Mouse (Mus musculus): ENCODE results near the gene Synj1.
A peak's percentile ranks its signal among the peaks of the same experiment; 100 is the strongest.

Synj1 gene

DNA sequence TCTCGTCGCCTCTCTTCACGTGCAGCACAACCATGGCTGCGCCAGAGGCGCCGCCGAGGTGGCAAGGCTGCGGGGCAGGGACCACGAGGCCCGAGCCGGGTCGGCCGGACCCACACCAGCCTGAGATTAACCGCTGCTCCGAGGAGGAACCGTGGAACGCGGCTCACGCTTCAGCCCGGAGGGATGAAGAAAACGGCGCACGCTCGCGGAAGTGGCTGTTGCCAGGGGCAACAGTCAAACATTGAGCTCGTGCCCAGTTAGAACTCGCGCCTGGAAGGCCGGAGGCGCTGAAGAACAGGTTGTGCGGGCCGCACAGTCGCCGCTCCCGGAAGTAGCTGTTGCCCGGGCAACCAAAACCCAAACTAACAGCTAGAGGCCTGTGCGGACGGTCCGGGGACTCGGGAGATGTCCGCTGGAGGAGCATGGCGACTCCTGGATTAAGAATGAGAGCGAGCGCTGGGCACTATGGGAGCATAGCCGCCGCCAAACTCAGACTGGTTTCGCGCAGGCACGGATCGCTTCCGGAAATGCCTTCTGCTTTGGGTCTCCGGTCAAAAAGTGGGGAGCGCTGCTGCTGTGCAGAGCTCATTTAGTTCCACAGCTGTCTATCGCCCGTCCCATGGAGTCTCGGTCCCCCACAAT lies 76.3 kb downstream of the Synj1 start, which contains the start of gene Cfap298:
Gene Cfap298, minus strand, starts transcription at position 428 of the 642 bp plus-strand sequence.
- peak; percentile 95 for DNase-seq

DNA sequence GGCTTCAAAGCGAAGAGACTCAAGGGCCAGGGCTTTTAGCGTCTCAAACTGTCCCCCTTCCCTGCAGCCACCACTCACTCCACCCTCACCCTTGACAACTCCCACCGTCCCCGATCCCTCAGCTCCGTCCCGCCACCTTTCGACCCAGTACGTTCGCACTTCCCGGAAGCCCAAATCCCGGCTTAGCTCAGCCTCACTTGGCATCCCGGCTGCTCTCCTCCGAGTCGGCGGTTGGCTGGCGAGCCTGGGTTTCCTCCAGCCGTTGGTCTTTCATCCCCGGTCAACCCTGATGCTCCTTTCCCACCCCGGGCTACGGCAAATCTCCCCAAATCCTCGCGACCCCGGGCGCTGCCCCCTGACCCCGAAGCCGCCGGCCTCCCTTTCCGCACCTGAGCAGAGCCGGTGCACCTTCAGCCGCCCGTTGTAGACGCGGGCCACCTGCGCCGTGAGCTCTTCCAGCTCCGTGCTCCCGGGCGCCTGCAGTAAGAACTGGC lies 76.9 kb downstream of the Synj1 start:
- DNase-seq = peak; percentile 62 to 78

DNA sequence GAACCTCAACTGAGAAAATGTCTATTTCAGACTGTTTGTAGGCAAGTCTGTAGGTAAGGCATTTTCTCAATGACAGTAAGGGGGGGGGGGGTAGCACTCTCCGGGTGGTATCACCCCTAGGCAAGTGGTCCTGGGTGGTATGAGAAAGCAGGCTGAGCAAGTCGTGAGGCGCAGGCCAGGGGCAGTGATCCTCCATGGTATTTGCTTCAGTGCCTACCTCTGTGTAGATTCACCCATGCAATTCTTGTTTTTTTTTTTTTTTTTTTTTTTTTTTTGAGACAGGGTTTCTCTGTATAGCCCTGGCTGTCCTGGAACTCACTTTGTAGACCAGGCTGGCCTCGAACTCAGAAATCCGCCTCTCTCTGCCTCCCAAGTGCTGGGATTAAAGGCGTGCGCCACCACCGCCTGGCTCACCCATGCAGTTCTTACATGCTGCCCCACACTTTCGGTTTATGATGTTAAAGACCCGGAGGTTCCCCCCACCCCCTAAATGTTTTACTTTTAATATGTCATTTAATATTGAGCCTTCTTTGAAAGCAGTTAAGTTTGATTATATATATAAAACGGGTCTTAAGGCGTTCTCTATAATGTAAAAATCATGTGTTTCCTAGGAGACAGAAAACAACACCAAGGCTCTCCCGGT lies 77.5 kb downstream of the Synj1 start:
- DNase-seq = peak; percentile 18

DNA sequence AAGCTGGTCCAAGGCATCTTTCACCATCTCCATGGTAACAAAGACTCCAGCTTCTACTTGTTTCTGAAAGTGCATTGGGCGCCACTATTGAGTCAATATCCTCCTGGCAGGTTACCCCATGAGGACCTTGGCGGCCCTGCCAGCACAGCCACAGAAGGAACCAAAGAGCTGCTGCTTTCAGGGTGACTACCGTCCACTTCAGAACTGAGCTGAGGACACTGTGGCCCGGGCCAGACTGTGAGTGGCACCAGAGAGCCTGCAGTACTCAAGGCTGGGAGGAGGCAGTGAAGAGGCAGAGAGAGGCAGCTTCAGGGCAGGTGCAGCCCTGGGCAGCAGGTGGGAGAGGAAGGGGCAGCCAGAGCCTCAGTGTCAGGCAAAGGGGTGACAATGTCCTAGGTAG lies 83.7 kb downstream of the Synj1 start:
- DNase-seq = no peak

DNA sequence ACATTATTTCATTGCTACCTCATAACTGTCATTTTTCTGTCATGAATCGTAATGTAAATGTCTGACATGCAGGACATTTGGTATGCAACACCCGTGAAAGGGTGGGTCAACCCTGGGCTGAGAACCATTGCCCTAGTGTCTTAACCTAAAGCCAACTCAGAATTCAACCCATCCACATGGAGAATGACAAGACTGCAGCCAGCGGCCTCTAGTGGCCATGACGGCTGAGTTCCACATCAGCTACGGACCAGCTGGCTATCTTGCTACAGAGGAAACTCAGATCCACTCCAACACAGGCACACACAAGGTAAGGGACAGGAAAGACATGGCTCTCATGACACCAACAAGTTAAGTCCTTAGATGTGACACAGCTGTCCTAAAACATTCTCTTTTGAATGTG lies 85.6 kb downstream of the Synj1 start:
- peak; percentile 70 to 87 for DNase-seq

DNA sequence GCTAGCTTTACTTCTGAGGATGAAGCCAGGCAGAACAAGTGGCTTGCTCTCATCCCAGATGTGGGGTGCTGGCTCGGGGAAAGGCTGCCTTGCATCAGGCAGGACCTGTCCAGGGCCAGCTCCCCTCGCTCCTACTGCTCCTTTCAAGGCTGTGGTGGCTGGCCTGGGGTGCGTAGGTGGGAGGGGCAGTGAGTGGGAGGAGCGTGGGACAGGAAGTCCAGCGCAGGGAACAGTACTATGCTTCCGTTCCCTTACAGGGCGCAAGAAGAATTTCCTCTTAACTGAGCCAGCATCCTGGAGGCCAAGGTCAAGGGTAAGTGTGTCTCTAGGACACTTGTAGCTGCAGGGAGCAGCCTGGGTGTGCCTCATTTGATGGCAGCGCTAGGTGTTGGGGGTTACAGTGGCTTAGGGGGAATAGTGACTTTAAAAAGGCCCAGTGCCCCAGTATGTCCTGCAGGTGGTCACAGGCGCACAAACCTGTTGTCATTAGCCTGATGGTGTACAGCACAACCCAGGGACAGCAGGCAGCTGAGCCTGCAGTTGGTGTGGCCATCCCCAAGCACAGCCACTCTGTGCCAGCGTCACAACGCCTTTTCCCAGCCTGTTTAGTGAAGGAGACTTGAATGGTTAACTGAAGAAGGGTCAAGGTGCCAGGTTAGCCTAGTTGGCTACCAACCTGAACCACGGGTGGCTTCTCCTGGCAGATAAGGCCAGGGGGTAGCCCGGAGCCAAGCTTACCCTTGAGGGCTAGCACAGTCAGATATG lies 86.3 kb downstream of the Synj1 start:
- peak; percentile 62 to 69 for DNase-seq

DNA sequence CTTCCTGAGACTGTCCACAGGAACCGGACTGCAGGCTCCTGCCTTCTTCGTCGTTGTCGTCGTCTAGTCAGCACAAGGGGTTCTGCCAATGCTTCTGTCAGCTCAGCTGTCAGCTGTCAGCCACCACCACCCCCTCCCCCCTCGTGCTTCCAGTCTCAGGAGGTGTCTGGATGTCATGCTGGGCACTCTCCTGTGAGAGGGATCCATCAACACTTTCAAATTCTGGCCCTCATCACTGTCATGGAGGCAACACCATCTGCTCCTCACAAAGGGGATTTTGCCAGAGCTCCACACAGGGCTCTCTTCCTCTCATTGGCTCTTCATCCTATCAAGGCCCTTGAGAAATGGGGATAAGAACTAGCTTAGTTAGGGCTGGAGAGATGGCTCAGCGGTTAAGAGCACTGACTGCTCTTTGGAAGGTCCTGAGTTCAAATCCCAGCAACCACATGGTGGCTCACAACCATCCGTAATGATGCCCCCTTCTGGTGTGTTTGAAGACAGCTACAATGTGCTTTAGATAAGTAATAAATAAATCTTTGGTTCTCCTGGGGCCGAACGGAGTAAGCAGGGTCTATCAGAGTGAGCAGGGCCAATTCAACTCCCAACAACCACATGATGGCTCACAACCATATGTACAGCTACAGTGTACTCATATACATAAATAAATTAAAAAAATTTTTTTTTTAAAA lies 89.5 kb downstream of the Synj1 start:
- DNase-seq = no peak

DNA sequence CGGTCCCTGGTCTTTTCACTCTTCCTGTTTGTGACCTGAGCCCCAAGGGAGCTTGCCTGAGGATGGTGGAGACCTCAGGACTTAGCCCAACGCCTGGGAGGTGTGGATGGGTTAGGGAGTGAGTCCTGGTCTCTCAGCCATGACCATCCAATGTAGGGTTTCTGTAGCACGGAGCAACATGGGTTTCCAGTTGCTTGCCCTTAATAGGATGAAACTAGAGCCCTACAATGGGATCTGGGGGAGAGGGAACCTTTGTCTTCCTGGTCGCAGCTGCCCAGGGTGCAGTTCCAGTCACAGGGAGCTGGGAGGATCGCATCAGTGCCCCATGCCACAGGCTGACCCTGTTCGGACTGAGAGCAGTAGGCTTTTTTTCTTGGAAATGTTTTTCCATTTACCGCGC lies 94.0 kb downstream of the Synj1 start:
- no peak for DNase-seq

DNA sequence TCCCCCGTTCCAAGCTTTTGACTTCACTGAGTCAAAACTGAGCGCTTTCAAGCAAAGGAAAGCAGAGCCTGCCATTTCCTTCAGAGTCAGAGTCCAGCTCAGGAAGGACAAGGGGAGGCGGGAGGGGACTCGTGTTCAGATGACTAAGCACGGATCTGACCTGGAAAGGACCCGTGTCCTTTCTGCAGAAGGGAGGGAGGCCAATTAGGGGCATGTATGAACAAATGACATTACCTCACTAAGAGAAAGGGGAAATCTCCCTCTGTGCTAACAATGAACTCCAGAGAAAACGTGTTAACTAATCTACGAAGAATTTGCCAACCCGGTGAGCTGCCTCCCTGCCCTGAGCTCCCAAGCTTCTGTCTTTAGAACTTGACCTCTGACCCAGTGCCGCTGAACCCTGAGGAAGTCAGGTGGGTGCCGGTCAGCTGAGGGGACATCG lies 95.0 kb downstream of the Synj1 start:
- peak; percentile 69 to 82 for DNase-seq

DNA sequence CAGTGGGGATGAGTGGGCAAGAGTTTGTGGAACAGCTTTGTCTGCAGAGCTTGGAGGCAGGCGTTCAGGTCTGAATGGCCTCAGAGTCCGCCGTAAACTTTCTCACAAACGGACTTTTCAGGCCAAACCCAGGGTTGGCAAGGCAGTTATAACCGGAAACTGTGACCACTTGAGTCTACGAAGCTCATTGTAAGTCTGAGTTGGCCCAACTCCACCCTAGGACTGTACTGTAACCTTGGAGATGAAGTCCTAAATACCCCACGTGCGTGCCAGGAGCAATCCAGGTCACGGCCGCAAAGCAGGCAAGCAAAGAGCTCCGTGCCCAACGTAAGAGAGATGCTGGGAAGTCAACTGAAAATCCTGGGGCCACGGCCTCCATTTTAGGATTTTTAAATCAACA lies 99.3 kb downstream of the Synj1 start:
- DNase-seq = peak; percentile 47 to 49

DNA sequence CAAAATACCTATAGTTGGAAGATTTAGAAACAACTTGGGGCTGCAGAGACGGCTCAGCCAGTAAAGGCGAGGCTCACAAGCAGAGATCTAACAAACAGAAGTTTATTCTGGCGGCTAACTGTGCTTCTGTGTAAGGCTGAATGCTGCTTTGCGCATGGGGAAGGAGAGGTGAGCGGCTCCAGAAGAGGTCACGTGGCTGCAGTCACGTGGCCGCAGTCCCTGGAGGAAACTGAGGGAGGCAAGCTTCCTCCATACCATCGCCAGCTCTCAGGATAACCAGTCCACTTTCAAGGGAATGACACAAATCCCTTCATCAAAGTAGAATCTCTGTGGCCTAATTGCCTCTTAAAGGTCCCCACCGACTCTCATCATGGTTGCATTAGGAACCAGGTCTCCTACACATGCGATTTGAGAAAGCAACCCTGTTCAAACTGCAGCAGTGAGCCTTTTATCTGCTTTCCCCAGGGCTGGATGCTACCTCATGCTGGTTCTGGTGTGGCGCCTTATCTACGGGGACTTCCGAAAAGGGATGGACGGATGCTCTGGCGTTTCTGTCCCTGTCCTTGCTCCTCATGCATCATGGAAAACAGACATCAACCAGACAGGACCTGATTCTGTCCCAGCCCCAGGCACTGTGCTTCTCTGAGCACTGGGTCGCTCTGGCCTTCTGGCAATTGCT lies 100.1 kb downstream of the Synj1 start:
- no peak for DNase-seq

DNA sequence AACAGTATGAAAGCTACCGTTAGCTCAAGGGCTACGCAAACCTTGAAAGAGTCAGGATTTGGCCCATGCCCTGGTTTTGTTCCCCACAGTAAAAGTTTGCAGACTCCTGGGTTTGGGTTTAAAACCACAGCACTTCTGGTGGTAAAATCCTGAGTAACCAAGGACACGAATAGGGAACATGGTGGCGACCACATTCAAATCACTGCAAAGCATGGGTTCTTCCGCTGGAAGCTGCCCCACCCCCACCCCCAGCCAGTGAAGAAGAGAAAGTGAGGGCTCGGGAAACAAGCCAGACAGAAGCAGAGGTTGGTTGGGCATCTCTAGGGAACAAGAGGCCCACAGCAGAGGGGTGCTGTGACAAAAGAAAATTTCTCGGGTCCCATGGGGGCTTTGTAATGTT lies 103.9 kb downstream of the Synj1 start:
- DNase-seq = no peak

DNA sequence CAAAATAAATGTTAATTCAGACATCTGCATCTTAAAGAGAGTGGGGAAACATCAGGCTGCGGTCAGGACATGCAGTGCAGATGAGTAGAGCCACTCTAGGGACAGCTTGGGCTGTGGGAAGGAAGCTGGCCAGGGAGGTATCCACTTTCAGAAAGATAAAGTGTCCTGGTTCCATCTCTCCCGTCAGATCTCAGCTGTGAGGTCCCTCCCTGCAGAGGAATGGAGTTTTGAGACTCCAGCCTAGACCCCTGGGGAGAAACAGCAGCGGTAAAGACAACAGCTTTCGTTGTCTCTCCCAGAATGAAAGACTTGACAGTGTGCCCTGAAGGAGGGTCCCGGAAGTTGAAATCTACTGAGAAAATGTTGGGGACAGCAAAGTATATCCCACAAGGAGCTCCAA lies 107.8 kb downstream of the Synj1 start:
- no peak for DNase-seq

DNA sequence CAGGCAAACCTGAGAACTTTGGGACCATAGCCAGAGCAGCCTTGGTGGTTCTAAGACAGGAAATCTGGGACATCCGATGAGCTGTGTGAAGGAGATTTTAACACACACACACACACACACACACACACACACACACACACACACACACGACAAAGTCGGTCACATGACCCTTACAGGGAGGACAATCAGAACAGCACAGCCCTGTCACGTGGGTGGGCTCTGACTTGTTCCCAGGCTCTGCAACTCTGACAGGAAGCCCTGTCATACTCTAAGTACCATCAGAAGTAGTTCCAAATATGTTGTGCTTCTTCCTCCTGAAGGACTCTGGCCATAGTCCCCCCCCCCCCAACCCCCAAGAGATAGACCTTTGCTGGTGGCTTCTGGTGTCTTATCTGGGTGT lies 109.7 kb downstream of the Synj1 start:
- DNase-seq = peak; percentile 21 to 36

DNA sequence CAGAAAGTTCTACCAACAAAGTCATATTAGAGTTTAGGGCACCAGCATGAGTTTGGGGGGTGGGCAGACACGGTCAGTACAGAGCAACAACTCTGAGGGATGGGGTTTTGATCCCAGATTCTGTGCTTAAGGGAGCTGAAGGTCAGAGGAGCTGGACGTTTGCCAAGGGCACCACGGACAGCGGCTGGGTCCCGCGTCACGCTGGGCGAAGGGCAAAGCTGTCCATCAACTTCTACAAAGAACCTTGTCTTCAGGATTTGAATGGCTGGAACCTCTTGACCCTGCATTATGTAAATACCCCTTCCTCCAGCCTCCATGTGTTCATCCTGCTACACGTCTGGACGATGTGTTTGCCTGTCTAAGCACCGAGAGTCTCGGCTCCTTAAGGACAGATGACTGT lies 111.6 kb downstream of the Synj1 start:
- peak; percentile 61 to 72 for DNase-seq

DNA sequence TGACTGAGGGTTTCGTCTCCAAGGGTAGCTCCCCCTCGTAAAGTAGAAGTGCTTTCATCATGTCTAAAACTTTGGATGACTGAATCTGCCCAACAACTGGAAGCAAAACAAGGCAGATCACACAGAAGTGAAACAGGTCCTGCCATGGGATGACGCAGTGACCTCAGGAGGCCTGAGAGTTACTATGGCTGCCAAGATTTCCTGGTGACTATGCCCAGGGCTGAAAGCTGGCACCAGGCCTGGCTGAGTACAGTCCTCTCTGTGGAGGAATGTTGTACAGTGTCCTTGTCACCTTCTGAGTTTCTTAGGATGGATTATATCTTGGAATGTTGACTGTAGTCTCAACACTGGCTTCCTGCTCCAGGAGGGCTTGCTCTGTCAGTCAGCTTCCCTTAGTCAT lies 113.5 kb downstream of the Synj1 start:
- DNase-seq = peak; percentile 37 to 64

DNA sequence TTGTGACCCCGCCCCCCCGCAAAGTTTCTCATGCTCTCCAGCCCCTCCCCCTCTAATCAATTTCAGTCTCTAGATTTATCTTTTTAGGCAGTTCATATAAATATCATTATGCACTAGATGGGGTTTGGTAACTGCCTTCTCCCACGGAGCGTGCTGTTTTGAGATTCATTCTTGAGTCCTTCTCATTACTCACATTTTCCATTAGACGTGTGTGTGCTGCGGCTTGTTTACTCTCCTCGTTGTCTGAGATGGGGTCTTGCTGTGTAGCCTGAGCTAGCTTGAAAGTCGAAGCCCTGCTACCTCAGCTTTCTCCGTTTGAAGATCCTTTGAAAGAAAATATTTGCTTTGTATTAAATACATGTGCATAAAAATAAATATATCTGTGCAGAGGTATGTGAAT lies 117.3 kb downstream of the Synj1 start:
- DNase-seq = no peak

DNA sequence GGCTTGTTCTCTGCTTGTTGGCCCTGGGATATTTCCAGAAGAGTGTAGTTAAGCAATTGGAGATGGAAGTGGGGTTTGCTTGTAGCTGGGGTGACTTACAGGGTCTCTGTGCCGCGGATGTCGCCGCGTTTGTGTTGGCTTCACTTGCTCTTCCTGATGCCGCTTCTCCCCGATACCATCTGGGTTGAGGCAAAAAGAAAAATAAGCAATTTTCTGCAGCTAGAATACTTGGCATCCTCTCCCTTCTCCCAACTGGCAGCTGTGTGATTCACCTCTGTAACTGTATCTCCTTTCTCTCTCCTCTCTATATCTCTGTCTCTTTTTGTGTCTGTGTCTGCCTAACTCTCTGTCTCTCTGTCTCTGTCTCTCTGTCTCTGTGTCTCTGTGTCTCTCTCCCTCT lies 118.1 kb downstream of the Synj1 start:
- DNase-seq = no peak

DNA sequence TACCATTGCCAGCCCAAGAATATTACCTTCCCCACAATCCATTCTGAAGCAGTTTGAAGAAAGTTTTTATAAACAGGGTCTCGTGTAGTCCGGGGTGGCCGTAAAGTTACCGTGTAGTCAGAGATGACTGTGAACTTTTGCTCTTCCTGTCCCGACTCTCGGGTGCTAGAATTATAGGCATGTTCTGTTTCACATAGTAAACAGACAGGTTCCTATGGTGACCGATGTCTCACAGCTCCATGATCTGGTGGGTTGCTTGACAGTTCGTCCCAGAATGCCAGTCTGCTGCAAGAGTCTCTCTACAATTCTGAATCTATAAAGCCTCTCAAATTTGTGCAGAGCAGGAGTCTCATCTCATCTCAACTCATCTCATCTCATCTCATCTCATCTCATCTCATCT lies 119.0 kb downstream of the Synj1 start:
- no peak for DNase-seq

DNA sequence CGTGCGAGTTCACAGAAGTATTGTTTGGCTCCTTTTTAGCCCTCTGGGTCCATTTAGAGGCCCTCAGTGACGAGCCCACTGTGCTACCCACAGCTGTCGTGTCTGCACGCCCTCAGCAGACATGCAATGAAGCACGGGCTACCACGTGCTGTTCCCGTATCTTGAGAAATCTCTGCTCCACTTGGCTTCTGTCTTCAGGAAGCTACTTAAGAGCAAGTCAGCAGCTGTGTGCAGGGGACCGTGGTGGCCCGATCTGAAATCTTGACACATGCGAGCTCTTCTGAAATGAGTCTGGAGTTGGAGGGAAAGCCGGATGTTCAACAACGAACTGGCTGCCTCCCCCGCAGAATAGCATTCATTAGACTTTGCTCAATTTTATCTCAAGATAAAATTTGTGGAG lies 119.5 kb downstream of the Synj1 start:
- peak; percentile 35 to 43 for DNase-seq

DNA sequence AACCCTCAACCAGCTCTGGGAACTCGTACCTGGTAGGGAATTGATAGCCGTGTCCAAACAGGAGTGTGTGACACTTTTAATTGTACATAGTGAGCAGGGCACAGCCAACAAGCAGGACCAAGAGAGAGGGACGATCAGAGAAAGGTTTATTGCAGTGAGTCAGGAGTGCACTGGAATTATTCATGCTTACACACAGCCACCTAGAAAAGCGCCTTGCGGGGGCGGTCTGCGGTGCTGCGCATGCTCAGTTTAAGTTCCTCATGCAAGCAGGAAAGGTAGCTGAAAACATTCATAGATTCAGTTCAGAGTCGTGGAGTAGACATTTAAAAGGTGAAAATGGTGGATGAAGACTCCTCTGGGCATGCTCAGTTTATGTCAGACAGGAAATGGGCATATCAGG lies 120.4 kb downstream of the Synj1 start:
- no peak for DNase-seq

Data from kidney, postnatal 36 days (tissue).